Mouse (Mus musculus): ENCODE results near the gene Treml2.
"Not testable (repeated sequence)": the region's sequence is repeated elsewhere in the genome, so short reads cannot be mapped to it uniquely, and the experiment has no call there.

The Treml2 gene

GRCm38 (mm10) chr17:48350681-48351193 is 51.4 kb downstream of the Treml2 start:
- DNase-seq (ENCODE audit: low spot score): no peak

DNA sequence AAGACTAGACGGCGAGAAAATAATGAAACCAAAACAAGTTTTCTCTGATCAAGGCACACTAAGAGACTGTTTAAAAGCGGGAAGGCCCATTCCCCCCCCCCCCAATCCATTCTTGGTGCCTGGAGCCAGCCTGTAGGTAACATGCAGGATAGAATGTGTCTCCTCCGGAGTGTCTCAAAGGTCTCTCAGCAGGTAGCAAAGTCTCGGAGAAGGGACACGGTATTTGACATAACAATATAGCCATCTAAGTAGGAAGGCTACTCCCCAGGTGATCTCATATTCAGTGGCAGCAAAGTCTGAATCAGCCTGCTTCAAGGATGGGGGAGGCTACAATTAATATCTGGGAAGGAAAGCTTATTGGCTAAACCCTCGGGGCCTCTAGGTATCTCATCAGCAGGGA is 53.7 kb downstream of the Treml2 start:
- not testable (repeated sequence) for DNase-seq (ENCODE audit: low spot score)

DNA sequence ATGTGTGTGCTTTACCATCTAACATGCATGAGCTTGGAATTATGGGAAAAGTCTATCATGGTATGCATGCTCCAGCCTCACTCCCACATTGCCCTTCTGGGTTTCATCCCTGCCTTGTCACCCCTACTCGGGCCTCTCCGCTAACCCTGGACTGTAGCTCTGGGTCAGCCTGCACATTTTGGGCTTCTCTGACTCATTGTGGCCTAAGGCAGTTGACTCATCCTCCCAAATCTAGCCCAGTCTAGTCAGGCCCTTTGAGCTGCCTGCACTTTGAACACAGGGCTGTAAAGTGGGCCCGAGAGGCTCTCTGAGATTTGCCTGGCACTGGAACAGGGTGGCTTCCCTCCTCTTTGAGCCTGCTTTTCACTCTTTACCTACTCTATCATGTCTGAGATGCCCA is 56.5 kb downstream of the Treml2 start:
- no peak for DNase-seq (ENCODE audit: low spot score)

GRCm38 (mm10) chr17:48357892-48358291 is 58.6 kb downstream of the Treml2 start:
- no peak for DNase-seq (ENCODE audit: low spot score)

DNA sequence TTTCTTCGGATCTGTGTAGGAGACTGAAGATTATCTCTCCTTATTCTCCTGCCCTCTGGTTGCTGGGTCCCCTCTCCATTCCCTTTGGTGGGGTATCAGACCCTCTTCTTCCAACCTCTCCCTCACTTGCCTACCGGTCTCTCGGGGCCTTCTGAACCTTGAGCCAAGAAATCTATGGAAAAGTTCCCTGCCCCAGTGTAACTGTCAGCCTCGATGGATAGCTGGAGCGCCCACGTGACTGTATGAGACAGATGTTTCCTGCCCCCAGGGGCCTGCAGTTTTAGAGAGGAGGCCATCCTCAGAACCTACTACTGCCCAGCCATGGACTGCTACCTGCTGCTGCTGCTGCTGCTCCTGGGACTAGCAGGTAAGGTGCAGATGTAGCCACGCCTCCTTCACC is 60.3 kb downstream of the Treml2 start, which contains the start of gene Treml1:
Gene Treml1, plus strand, starts transcription at position 301 of the 400 bp plus-strand sequence.
- no peak for DNase-seq (ENCODE audit: low spot score)

GRCm38 (mm10) chr17:48360462-48360861 is 61.2 kb downstream of the Treml2 start:
- no peak for DNase-seq (ENCODE audit: low spot score)

Measured in c-Kit-positive CD71-positive TER-119-positive erythroid progenitor cells, embryonic 14.5 days (primary cell).